Mouse (Mus musculus): Measurements from ENCODE around the gene Foxj1. TPM values are rescaled to one million over a fixed set of nuclear protein-coding genes. Genes with fewer than 3 reads are reported as not detected.

The Foxj1 gene
- polyA plus RNA-seq, 1 experiment from 2014 or later = 0.80 TPM

DNA sequence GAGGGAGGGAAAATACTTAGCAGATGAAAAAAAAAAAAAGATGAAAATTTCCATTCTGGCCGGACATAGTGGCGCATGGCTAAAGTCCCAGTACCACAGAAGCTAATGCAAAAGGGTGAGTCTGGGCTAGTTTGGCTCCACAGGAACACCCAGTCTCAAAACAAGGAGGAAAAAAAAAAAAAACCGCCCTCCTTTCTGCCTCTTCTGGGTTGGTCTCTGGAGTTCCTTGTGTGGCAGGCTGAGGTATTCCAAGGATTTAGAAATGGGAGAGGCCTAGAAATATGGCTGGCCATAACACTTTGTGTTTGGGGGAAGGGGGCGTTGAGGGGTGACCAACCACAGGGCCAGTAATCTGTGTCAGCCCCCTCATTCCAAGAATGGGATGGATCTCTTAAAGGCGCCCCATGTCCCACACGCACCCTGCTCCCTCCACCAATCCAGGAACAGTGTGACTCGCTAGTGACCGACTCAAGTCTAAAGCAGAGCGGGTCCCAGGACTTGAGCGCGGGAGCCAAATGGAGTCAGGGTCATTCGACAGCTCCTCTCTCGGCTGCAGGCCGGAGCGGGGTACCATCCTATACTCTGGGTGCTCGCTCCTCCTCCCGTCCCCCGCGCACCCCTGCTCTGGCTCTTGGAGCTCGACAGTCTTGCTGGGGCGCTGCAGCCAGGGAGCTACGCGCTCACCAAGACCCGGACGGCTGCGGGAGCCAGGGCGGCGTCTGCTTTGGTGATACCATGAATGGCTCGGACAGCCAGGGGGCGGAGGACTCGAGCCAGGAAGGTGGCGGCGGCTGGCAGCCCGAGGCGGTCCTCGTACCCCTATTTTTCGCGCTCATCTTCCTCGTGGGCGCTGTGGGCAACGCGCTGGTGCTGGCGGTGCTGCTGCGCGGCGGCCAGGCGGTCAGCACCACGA, 54.2 kb downstream of the Foxj1 start, which contains the start of gene Galr2:
TSS of gene Galr2 (plus strand) at position 189 of the 913 bp plus-strand sequence.
- H3K27me3 ChIP-seq = peaks cover 65% of the 10 kb centered on the region
- H3K9ac ChIP-seq = peak within 1 kb of the TSS; percentile 51
- H3K4me3 ChIP-seq = peak within 1 kb of the TSS; percentile 37
- H3K4me2 ChIP-seq = peak within 1 kb of the TSS; percentile 60
- no peak for ATAC-seq (ENCODE audit: insufficient number of reproducible peaks, insufficient read depth, low FRiP score, low TSS enrichment, low read depth)
- 6% methylated on average over 48 of the region's 48 CpGs for WGBS
- H3K9me3 ChIP-seq = no peaks in the 10 kb centered on the region
- H3K36me3 ChIP-seq = no peaks in the 10 kb centered on the region
- no peak within 1 kb of the TSS for H3K27ac ChIP-seq
- H3K4me1 ChIP-seq = peaks cover 21% of the 10 kb centered on the region

Other genes with a start within 250 kb of the Foxj1 start
- 48.8 and 52.0 TPM in 2 replicates for gene Wbp2, start 248.4 kb downstream of the Foxj1 start, polyA plus RNA-seq (2015; fragmentation: Nextera tagmentation; extraction: Ambion mirVana)
- gene Trim47, start 208.2 kb downstream of the Foxj1 start, polyA plus RNA-seq (2015; fragmentation: Nextera tagmentation; extraction: Ambion mirVana) = 8.6 and 9.4 TPM in 2 replicates
- gene Trim65, start 204.3 kb downstream of the Foxj1 start, polyA plus RNA-seq (2015; fragmentation: Nextera tagmentation; extraction: Ambion mirVana) = 2.8 and 3.2 TPM in 2 replicates
- 75.2 and 80.0 TPM in 2 replicates for gene Mrpl38, start 196.5 kb downstream of the Foxj1 start, polyA plus RNA-seq (2015; fragmentation: Nextera tagmentation; extraction: Ambion mirVana)
- gene Fbf1, start 167.2 kb downstream of the Foxj1 start, polyA plus RNA-seq (2015; fragmentation: Nextera tagmentation; extraction: Ambion mirVana) = 49.5 and 60.3 TPM in 2 replicates
- 59.7 and 74.1 TPM in 2 replicates for gene Ten1, start 136.5 kb downstream of the Foxj1 start, polyA plus RNA-seq (2015; fragmentation: Nextera tagmentation; extraction: Ambion mirVana)
- gene Acox1, start 136.4 kb downstream of the Foxj1 start, polyA plus RNA-seq (2015; fragmentation: Nextera tagmentation; extraction: Ambion mirVana) = 21.4 and 24.5 TPM in 2 replicates
- 4.8 and 5.1 TPM in 2 replicates for gene Evpl, start 97.3 kb downstream of the Foxj1 start, polyA plus RNA-seq (2015; fragmentation: Nextera tagmentation; extraction: Ambion mirVana)
- 95.2 and 97.5 TPM in 2 replicates for gene Srp68, start 61.2 kb downstream of the Foxj1 start, polyA plus RNA-seq (2015; fragmentation: Nextera tagmentation; extraction: Ambion mirVana)
- 0.18 TPM in 1 of 2 replicates, not detected in the other for gene Galr2, start 54.5 kb downstream of the Foxj1 start, polyA plus RNA-seq (2015; fragmentation: Nextera tagmentation; extraction: Ambion mirVana)
- 71.7 and 79.4 TPM in 2 replicates for gene Exoc7, start 28.2 kb downstream of the Foxj1 start, polyA plus RNA-seq (2015; fragmentation: Nextera tagmentation; extraction: Ambion mirVana)
- gene Rnf157, start 77.6 kb upstream of the Foxj1 start, polyA plus RNA-seq (2015; fragmentation: Nextera tagmentation; extraction: Ambion mirVana) = 10.2 and 16.5 TPM in 2 replicates
- 26.4 and 35.2 TPM in 2 replicates for gene Ubald2, start 98.7 kb upstream of the Foxj1 start, polyA plus RNA-seq (2015; fragmentation: Nextera tagmentation; extraction: Ambion mirVana)
- gene Qrich2, start 130.8 kb upstream of the Foxj1 start, polyA plus RNA-seq (2015; fragmentation: Nextera tagmentation; extraction: Ambion mirVana) = 0.19 and 0.55 TPM in 2 replicates
- gene Prpsap1, start 158.8 kb upstream of the Foxj1 start, polyA plus RNA-seq (2015; fragmentation: Nextera tagmentation; extraction: Ambion mirVana) = 186 and 193 TPM in 2 replicates
- 5.0 and 6.1 TPM in 2 replicates for gene Sphk1, start 195.5 kb upstream of the Foxj1 start, polyA plus RNA-seq (2015; fragmentation: Nextera tagmentation; extraction: Ambion mirVana)
- gene Ube2o, start 246.0 kb upstream of the Foxj1 start, polyA plus RNA-seq (2015; fragmentation: Nextera tagmentation; extraction: Ambion mirVana) = 9.7 and 11.5 TPM in 2 replicates